Mouse (Mus musculus) adrenal gland (tissue): ENCODE data around the gene Tceal8.
"Not testable (repeated sequence)": the region's sequence is repeated elsewhere in the genome, so short reads cannot be mapped to it uniquely, and the experiment has no call there.

Experiments
- intact Hi-C: fragments of 180-260 bp; cut with DNase I; formaldehyde crosslinking; loops from one replicate; pipeline ENCODE4 v1.15.1; 2025
- long read RNA-seq, 2 experiments: library from polyadenylated mRNA; unstranded; transcript quantifications; one replicate each; pipeline ENCODE4 v2.0.0; 2020; ENCODE audit warnings: borderline replicate concordance in 1 of 2; ENCODE audit not compliant: insufficient replicate concordance in 1 of 2

The Tceal8 gene
- long read RNA-seq, experiment 1, transcript Tceal8-201 (3 exons, 1,250 nt) = major isoform, 60 of 61 reads
- long read RNA-seq, experiment 1, partial matches to known transcripts = 1 of 61 reads
- long read RNA-seq, experiment 1, other reads (novel, unspliced or antisense) = 0 of 61 reads
- long read RNA-seq, experiment 2, transcript Tceal8-201 (3 exons, 1,250 nt) = major isoform, 66 of 68 reads
- long read RNA-seq, experiment 2, partial matches to known transcripts = 0 of 68 reads
- long read RNA-seq, experiment 2, other reads (novel, unspliced or antisense) = 2 of 68 reads

GRCm38 (mm10) chrX:136172118-136172551, at the start of gene Tceal8:
Gene Tceal8, minus strand, starts transcription at chrX:136172342.
- intact Hi-C loops = no loop called here

DNA sequence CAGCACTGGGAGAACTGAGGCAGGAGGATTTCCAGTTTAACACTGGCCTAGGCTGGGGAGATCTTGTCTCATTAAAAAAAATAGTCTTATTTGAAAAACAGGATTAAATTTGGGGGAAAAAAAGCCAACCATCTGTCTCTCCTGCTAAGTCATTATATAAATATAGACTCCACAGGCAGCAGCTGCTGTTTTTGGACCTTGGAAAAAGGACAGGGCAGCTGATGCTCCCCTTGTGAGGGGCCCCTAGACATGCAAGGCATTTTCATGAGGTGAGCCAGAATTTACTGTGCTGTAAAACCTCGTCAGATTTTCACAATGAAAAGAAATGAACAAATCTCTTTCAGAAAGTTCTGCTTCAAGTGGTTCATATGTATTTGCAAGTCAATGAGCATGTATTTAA, 44.2 kb upstream of the Tceal8 start:
- intact Hi-C loops = no loop called here

DNA sequence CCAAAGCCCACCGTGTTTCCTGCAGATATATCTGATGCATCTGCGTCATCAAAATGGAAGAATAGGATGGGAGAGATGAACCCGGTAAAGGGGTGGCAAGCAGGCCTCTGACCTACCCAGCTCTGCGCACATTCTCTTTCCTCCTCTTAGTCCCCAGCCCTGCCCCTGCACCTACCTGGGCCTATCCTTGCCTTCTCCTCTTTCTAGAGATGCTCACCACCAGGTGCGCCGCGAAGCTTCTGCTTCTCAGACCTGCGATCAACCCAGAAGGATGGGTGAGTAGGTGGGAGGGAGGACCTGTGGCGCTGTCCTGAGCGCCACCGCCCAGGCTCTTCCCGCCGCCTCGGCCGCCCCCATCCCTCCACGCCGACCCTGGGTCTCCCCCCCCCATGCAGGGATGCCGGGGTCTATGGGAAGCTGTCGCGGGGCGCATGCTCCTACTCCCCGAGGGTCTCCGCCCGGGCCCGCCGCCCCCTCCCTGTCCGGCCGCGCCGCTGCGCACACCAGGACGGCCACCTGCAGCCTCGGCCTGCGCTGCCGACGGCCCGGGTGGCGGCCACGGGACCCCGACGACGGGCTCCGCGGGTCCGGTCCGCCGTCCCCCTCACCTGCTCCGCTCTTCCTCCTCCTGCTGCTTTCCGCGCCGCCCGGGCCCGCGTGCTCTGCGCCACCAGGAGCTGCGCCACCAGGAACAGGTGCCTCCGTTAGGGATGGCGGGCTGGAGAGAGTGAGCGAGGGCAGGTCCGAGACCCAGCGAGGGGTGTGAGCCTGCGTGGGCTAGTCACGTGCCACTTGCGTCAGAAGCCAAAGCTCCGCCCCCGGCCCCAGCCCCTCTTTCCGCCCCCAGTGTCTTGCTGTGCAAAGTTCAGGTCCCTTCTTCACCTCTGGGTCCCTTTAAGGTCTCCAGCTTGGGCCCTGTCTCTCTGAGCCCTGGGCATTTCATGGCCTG, 42.9 kb upstream of the Tceal8 start, which contains the start of the genes Tceal7 and Bex1:
Gene Tceal7, plus strand, starts transcription at position 51 of the 949 bp plus-strand sequence.
Gene Bex1, minus strand, starts transcription at position 785 of the 949 bp plus-strand sequence.
- intact Hi-C loops = not testable (repeated sequence)

- intact Hi-C loops = no loop called here
Observed at GRCm38 (mm10) chrX:136213396-136213795, 41.3 kb upstream of the Tceal8 start.

- intact Hi-C loops = no loop called here
Observed at GRCm38 (mm10) chrX:136204406-136204805, 32.3 kb upstream of the Tceal8 start.

GRCm38 (mm10) chrX:136203664-136204066, 31.5 kb upstream of the Tceal8 start, which contains the start of gene Tceal5:
Gene Tceal5, minus strand, starts transcription at chrX:136203876.
- intact Hi-C loops = no loop called here

- intact Hi-C loops = no loop called here
Observed at GRCm38 (mm10) chrX:136203257-136203656, 31.1 kb upstream of the Tceal8 start.

GRCm38 (mm10) chrX:136196873-136197272, 24.7 kb upstream of the Tceal8 start:
- intact Hi-C loops = loop anchor here (2.0 to 10.0 kb wide), 2 partner anchors 108 to 124 kb away; no protein-coding TSS in a partner anchor

DNA sequence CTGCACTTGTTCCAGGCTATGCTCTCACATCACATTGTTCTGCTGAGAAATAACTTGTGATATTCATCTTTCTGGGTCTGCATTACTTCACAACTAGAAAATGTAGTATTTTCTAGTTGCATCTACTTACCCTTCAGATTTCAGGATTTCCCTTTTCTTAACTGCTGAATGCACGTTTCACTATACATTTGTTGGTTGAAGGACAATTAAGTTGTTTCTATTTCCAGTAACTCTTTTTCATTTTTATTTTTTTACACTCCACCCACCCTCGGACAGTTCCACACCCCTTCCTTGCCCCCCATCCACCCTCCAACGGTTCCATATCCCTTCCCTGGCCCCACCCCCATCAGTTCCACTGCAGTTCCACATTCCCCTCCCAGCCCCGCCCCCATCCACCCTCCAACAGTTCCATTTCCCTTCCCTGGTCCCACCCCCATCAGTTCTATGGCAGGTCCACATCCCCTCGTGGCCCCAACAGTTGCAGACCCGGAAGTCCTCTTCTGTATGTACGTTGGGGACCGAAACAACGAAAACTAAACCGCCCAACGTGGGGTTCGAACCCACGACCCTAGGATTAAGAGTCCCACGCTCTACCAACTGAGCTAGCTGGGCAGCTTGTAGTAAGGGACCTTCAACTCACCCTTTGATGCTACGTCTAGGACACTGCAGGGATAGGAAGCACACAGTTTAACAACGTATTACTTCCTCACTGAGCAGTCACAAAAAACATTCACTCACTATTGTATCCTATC, 23.2 kb upstream of the Tceal8 start:
- intact Hi-C loops = loop anchor here (10.0 kb wide), 1 partner anchor 109 kb away; no protein-coding TSS in a partner anchor

- intact Hi-C loops = no loop called here
Observed at GRCm38 (mm10) chrX:136183107-136183506, 11.0 kb upstream of the Tceal8 start.

DNA sequence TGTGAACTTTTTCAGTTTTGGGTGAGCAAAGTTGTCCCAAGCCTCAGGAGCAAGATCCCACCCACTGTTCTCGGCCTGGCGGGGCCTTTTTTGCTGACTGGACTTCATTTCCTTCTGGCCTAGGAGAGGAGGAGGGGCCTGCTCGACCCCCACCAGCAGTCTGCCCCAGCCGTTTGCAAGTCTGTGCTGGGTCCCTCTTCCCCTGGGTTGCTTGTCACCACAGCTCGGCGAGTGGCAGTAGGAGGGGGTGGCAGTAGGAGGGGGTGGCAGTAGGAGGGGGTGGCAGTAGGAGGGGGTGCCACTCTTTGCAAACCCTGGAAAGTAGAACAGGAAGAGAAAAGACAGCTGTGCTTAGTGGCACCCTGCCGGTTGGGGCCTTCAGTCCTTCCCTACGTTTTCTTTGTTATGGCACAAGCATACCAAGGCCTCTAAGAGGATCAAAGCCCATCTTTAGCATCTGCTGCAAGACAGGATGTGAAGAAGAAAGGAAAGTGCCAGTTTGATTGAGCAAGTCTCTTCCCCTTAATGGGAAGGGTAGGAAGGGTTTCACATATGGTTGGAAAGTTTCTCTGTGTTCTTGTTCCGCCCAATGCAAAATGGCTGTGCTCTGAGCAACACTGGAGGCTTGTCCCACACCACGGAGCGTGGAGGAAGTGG, 8.9 kb upstream of the Tceal8 start:
- intact Hi-C loops = no loop called here

GRCm38 (mm10) chrX:136172786-136173185, 644 bp upstream of the Tceal8 start:
- intact Hi-C loops = no loop called here

- intact Hi-C loops = no loop called here
Observed at GRCm38 (mm10) chrX:136171189-136172117, 689 bp downstream of the Tceal8 start.

DNA sequence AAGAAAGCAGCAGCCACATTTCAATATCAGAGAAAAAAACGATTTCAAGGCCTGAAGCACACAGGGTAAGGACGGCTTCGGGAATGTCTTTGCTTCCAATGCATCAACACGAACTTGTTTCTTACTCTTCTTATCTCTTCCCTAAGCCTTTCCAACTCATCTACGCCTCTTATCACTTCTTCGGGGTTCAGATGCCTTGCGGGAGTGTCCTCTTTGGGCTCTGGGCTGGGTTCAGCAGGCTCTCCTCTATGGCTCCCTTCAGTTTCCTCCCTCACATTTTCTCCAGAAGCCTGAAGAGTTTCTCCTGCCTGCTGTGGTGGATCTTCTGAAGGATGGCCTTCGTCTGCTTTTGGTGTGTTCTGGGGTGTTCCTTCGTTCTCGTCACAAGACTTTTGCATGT, 1.5 kb downstream of the Tceal8 start:
- intact Hi-C loops = no loop called here

DNA sequence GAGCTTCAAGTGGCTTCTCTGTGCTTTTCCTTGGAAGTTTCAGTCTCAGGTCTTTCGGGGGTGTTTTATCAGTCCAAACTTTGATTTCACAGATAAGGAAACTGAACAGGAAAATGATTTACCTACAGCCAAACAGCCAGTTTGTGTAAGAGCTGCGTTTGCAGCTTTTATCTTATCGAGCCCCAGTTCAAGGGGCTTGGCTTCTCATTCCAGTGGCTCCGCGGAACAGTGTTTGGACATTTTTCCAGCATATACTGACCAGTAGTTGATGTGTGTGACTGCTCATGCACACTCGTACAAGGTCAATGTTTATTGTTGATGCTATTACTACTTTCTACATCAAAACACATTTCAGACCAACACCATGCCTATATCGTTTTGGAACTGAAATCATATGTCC, 27.9 kb downstream of the Tceal8 start:
- intact Hi-C loops = no loop called here

DNA sequence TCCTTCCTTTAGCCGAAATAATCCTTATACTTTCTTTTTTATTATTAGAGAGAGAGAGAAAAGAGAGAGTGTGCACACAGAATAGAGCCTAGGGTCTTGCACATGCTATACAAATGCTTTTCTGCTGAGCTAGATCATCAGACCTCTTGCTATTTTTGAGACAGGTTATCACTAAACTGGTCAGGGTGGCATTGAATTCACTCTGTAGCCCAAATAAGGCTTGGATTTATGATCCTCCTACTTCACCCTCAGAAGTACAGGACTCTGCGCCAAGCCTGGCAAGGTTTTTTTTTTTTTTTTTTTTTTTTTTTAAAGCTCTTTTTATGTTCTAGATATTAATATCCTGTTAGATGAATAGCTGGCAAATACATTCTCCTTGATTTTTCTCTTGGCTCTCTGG, 28.4 kb downstream of the Tceal8 start:
- intact Hi-C loops = no loop called here

DNA sequence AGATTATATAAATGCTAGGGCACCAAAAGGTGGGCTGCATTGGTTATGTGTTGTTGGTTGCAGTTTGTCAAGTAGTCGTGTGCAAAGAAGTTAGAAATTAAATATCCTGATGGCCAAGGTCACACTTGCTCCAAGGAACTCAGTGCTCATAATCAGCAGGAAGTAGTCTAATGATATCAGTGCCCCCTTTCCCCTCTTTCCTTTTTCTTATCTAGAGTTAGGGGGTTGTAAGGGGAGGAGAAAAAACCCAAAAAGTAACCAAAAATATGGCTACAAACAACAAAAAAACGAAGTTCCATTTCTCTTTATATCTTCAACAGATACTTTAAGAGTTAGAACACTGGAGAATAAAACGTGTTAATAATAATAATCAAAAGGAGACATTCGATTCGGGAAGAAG, 30.8 kb downstream of the Tceal8 start:
- intact Hi-C loops = no loop called here

GRCm38 (mm10) chrX:136139640-136140004, 32.5 kb downstream of the Tceal8 start:
- intact Hi-C loops = not testable (repeated sequence)

DNA sequence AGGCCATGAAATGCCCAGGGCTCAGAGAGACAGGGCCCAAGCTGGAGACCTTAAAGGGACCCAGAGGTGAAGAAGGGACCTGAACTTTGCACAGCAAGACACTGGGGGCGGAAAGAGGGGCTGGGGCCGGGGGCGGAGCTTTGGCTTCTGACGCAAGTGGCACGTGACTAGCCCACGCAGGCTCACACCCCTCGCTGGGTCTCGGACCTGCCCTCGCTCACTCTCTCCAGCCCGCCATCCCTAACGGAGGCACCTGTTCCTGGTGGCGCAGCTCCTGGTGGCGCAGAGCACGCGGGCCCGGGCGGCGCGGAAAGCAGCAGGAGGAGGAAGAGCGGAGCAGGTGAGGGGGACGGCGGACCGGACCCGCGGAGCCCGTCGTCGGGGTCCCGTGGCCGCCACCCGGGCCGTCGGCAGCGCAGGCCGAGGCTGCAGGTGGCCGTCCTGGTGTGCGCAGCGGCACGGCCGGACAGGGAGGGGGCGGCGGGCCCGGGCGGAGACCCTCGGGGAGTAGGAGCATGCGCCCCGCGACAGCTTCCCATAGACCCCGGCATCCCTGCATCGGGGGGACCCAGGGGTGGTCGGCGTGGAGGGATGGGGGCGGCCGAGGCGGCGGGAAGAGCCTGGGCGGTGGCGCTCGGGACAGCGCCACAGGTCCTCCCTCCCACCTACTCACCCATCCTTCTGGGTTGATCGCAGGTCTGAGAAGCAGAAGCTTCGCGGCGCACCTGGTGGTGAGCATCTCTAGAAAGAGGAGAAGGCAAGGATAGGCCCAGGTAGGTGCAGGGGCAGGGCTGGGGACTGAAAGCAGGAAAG, 33.1 kb downstream of the Tceal8 start, which contains the start of gene Bex4:
Gene Bex4, plus strand, starts transcription at position 170 of the 813 bp plus-strand sequence.
- intact Hi-C loops = not testable (repeated sequence)
